Mouse (Mus musculus) hindbrain, embryonic 15.5 days (tissue): ENCODE results near the gene Olfr679. TPM values are rescaled to one million over a fixed set of nuclear protein-coding genes. Genes with fewer than 3 reads are reported as not detected.
"Not testable (repeated sequence)": the region's sequence is repeated elsewhere in the genome, so short reads cannot be mapped to it uniquely, and the experiment has no call there.

Experiments used
- ATAC-seq: fragments of 200-750 bp; cut with Nextera tagmentation; 2 replicates; pipeline ENCODE4 v1.8.0; 2017; ENCODE audit warnings: low read depth, moderate number of reproducible peaks, moderate TSS enrichment; ENCODE audit not compliant: low FRiP score
- H3K27ac ChIP-seq: fragments of 300-500 bp; sonication (generic); replicated peaks from 2 replicates; pipeline ENCODE4 v1.5.1; 2015; ENCODE audit warnings: mild to moderate bottlenecking, inconsistent platforms
- H3K27me3 ChIP-seq: fragments of 300-500 bp; sonication (generic); 2 replicates; pipeline ENCODE4 v1.6.1; 2015; ENCODE audit warnings: control low read depth, inconsistent platforms
- H3K36me3 ChIP-seq: fragments of 300-500 bp; sonication (generic); 2 replicates; pipeline ENCODE4 v1.6.1; 2015; ENCODE audit warnings: control low read depth, inconsistent platforms
- H3K4me1 ChIP-seq: fragments of 300-500 bp; sonication (generic); replicated peaks from 2 replicates; pipeline ENCODE4 v1.6.1; 2015; ENCODE audit warnings: control low read depth, inconsistent platforms
- H3K4me2 ChIP-seq: fragments of 300-500 bp; sonication (generic); 2 replicates; pipeline ENCODE4 v1.6.1; 2015; ENCODE audit warnings: moderate library complexity, mild to moderate bottlenecking, inconsistent platforms
- H3K4me3 ChIP-seq: fragments of 300-500 bp; sonication (generic); 2 replicates; pipeline ENCODE4 v1.5.1; 2015; ENCODE audit warnings: mild to moderate bottlenecking, inconsistent platforms
- H3K9ac ChIP-seq: fragments of 300-500 bp; sonication (generic); 2 replicates; pipeline ENCODE4 v1.6.1; 2015; ENCODE audit warnings: inconsistent platforms
- H3K9me3 ChIP-seq: fragments of 300-500 bp; sonication (generic); 2 replicates; pipeline ENCODE4 v1.6.1; 2016; ENCODE audit warnings: control low read depth, inconsistent platforms
- WGBS: fragments of 180-500 bp; shearing (Covaris S2); methylation state at CpG from one replicate; pipeline ENCODE4 v1.1.7; 2015; 5-methylcytosine and 5-hydroxymethylcytosine counted together
- polyA plus RNA-seq: library from polyadenylated mRNA; unstranded; fragments of >200 nt; fragmentation: Nextera tagmentation; extraction: Ambion mirVana; gene quantifications from 2 replicates; pipeline ENCODE4 v1.2.1, GENCODE M21; 2015

Gene Olfr679
- polyA plus RNA-seq: not detected in 2 replicates

GRCm38 (mm10) chr7:105080905-105081304 lies at the start of gene Olfr679:
TSS of gene Olfr679 (plus strand) at chr7:105081205.
- Histone ChIP-seq H3K4me1 (no peaks in the 10 kb centered on the region), H3K4me3 (no peak within 1 kb of the TSS), H3K9ac (no peak within 1 kb of the TSS), H3K4me2 (no peak within 1 kb of the TSS), H3K27me3 (no peaks in the 10 kb centered on the region), H3K27ac (no peak within 1 kb of the TSS), H3K36me3 (no peaks in the 10 kb centered on the region), H3K9me3 (no peaks in the 10 kb centered on the region)
- no peak for ATAC-seq
- 78% methylated on average over 1 of the region's 1 CpGs for WGBS

- no peak within 1 kb of the TSS for H3K9ac ChIP-seq
- H3K9me3 ChIP-seq: no peaks in the 10 kb centered on the region
- H3K4me1 ChIP-seq: no peaks in the 10 kb centered on the region
- no peaks in the 10 kb centered on the region for H3K36me3 ChIP-seq
- H3K4me3 ChIP-seq: no peak within 1 kb of the TSS
- H3K4me2 ChIP-seq: no peak within 1 kb of the TSS
- no peaks in the 10 kb centered on the region for H3K27me3 ChIP-seq
- no peak within 1 kb of the TSS for H3K27ac ChIP-seq
- no peak for ATAC-seq
Measured at GRCm38 (mm10) chr7:105032398-105032797, 48.6 kb upstream of the Olfr679 start, which contains the start of gene Olfr676. TSS of gene Olfr676 (plus strand) at chr7:105032698.

GRCm38 (mm10) chr7:105033836-105034235 lies 47.2 kb upstream of the Olfr679 start:
- not testable (repeated sequence) for H3K4me1 ChIP-seq, H3K27ac ChIP-seq, H3K27me3 ChIP-seq, H3K9me3 ChIP-seq, H3K36me3 ChIP-seq, H3K4me2 ChIP-seq, H3K4me3 ChIP-seq, ATAC-seq, H3K9ac ChIP-seq
- WGBS: 53% methylated on average over 5 of the region's 5 CpGs

DNA sequence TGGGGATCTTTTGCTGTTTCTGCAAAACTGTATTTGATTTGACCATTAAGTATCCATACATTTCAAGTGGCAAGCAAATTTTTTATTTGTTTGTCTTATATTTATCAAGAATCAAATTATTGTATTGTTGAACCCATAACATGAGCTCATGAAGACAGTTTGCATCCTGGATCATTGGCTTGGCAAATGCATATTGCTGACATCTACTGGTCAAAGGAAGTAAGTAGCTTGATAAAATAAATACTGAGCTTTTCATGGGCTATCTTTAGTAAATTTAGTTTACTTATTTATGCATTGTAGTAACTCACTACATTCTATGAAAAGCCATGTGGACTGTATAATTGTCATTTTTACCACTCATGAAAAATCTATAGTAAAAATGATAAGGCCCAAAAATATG lies 22.1 kb upstream of the Olfr679 start:
- no peak overlapping the region for H3K4me3 ChIP-seq
- no peak overlapping the region for H3K4me2 ChIP-seq
- no peak overlapping the region for H3K27ac ChIP-seq
- no peaks in the 10 kb centered on the region for H3K27me3 ChIP-seq
- no peak overlapping the region for H3K9ac ChIP-seq
- no peaks in the 10 kb centered on the region for H3K4me1 ChIP-seq
- no peaks in the 10 kb centered on the region for H3K36me3 ChIP-seq
- no peak for ATAC-seq
- H3K9me3 ChIP-seq: no peaks in the 10 kb centered on the region

GRCm38 (mm10) chr7:105064175-105064574 lies 16.8 kb upstream of the Olfr679 start, which contains the start of gene Olfr678:
TSS of gene Olfr678 (plus strand) at chr7:105064475.
- no peaks in the 10 kb centered on the region for H3K36me3 ChIP-seq
- no peak within 1 kb of the TSS for H3K27ac ChIP-seq
- no peak within 1 kb of the TSS for H3K9ac ChIP-seq
- WGBS: 93% methylated on average over 1 of the region's 1 CpGs
- no peaks in the 10 kb centered on the region for H3K4me1 ChIP-seq
- H3K27me3 ChIP-seq: no peaks in the 10 kb centered on the region
- H3K9me3 ChIP-seq: no peaks in the 10 kb centered on the region
- H3K4me3 ChIP-seq: no peak within 1 kb of the TSS
- no peak for ATAC-seq
- no peak within 1 kb of the TSS for H3K4me2 ChIP-seq

DNA sequence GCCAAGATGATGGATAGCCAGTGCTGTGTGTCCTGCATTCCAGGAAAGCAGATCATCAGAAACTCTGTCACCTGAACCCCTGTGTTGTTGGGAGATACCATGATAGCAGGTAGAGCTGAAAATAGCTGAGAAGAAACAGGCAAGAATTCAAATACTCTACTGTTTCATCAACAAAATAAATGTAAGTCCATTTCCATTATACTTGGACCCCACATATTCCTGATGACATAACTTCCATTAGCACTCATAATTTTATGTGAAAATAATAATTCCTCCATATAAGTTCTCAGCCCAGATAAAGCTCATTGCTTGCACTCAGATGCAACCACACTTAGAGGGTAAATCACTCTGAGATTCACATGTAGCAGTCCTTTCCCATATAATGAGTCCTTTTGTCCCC lies 11.7 kb downstream of the Olfr679 start, which contains the start of gene Olfr680-ps1:
TSS of gene Olfr680-ps1 (minus strand) at position 101 of the 400 bp plus-strand sequence.
- ATAC-seq, H3K36me3 ChIP-seq, H3K4me3 ChIP-seq, H3K9me3 ChIP-seq, H3K9ac ChIP-seq, H3K27me3 ChIP-seq, H3K4me1 ChIP-seq, H3K4me2 ChIP-seq, H3K27ac ChIP-seq: not testable (repeated sequence)

DNA sequence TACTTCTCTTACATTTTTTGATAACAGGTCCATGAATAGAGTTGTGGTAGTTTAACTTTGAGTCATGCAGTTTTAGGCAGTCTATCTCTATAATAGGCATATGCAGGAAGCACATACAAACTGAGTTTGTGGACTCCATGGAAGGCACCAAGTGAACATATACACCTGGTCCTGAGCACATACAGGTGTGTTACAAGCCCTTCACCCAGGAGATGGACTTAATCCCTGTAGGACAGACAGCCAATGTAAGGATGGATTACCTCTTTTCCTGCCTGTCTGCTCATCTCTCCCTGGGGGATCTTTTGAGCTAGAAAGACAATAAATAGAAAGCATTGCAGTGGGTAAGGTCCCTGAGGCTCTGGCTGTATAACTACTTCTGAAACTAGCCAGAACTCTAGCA lies 35.5 kb downstream of the Olfr679 start, which contains the start of gene Olfr681:
TSS of gene Olfr681 (plus strand) at position 301 of the 400 bp plus-strand sequence.
- no peaks in the 10 kb centered on the region for H3K27me3 ChIP-seq
- no peak within 1 kb of the TSS for H3K4me3 ChIP-seq
- no peak within 1 kb of the TSS for H3K27ac ChIP-seq
- H3K9ac ChIP-seq: no peak within 1 kb of the TSS
- ATAC-seq: no peak
- H3K9me3 ChIP-seq: no peaks in the 10 kb centered on the region
- H3K4me2 ChIP-seq: no peak within 1 kb of the TSS
- no peaks in the 10 kb centered on the region for H3K36me3 ChIP-seq
- H3K4me1 ChIP-seq: no peaks in the 10 kb centered on the region

Other genes with a start within 250 kb of the Olfr679 start
- not detected in 2 replicates for gene Usp17lb, start 238.6 kb upstream of the Olfr679 start, polyA plus RNA-seq
- not detected in 2 replicates for gene Usp17la, start 224.2 kb upstream of the Olfr679 start, polyA plus RNA-seq
- not detected in 2 replicates for gene Olfr665, start 203.2 kb upstream of the Olfr679 start, polyA plus RNA-seq
- gene Olfr666, start 185.3 kb upstream of the Olfr679 start, polyA plus RNA-seq: not detected in 2 replicates
- not detected in 2 replicates for gene Olfr667, start 159.7 kb upstream of the Olfr679 start, polyA plus RNA-seq
- gene Olfr668, start 153.1 kb upstream of the Olfr679 start, polyA plus RNA-seq: not detected in 2 replicates
- gene Olfr669, start 147.0 kb upstream of the Olfr679 start, polyA plus RNA-seq: not detected in 2 replicates
- not detected in 2 replicates for gene Olfr670, start 118.6 kb upstream of the Olfr679 start, polyA plus RNA-seq
- not detected in 2 replicates for gene Olfr671, start 102.1 kb upstream of the Olfr679 start, polyA plus RNA-seq
- not detected in 2 replicates for gene Olfr672, start 79.2 kb upstream of the Olfr679 start, polyA plus RNA-seq
- not detected in 2 replicates for gene Olfr675, start 52.7 kb upstream of the Olfr679 start, polyA plus RNA-seq
- gene Olfr676, start 48.5 kb upstream of the Olfr679 start, polyA plus RNA-seq: not detected in 2 replicates
- not detected in 2 replicates for gene Olfr677, start 29.8 kb upstream of the Olfr679 start, polyA plus RNA-seq
- not detected in 2 replicates for gene Olfr678, start 16.7 kb upstream of the Olfr679 start, polyA plus RNA-seq
- not detected in 2 replicates for gene Olfr680-ps1, start 11.6 kb downstream of the Olfr679 start, polyA plus RNA-seq
- not detected in 2 replicates for gene Olfr681, start 35.6 kb downstream of the Olfr679 start, polyA plus RNA-seq
- not detected in 2 replicates for gene Olfr683, start 65.8 kb downstream of the Olfr679 start, polyA plus RNA-seq
- not detected in 2 replicates for gene Olfr684, start 82.4 kb downstream of the Olfr679 start, polyA plus RNA-seq
- not detected in 2 replicates for gene Olfr685, start 104.8 kb downstream of the Olfr679 start, polyA plus RNA-seq
- not detected in 2 replicates for gene Olfr686, start 126.3 kb downstream of the Olfr679 start, polyA plus RNA-seq
- not detected in 2 replicates for gene Olfr688, start 206.9 kb downstream of the Olfr679 start, polyA plus RNA-seq
- 0.03 and 0.05 TPM in 2 replicates for gene Olfr689, start 230.0 kb downstream of the Olfr679 start, polyA plus RNA-seq